Mouse (Mus musculus) hindbrain, embryonic 12.5 days (tissue): ENCODE results near the gene Tfap2a. TPM values are rescaled to one million over a fixed set of nuclear protein-coding genes. Genes with fewer than 3 reads are reported as not detected.

Source experiments
- ATAC-seq: fragments of 200-750 bp; cut with Nextera tagmentation; 2 replicates; pipeline ENCODE4 v1.8.0; 2017; ENCODE audit warnings: moderate TSS enrichment; ENCODE audit not compliant: low FRiP score
- H3K27ac ChIP-seq: fragments of 300-500 bp; sonication (generic); 2 replicates; pipeline ENCODE4 v1.5.1; 2016; ENCODE audit warnings: mild to moderate bottlenecking
- H3K27me3 ChIP-seq: fragments of 300-500 bp; sonication (generic); 2 replicates; pipeline ENCODE4 v1.6.1; 2016; ENCODE audit warnings: mild to moderate bottlenecking
- H3K36me3 ChIP-seq: fragments of 300-500 bp; sonication (generic); 2 replicates; pipeline ENCODE4 v1.6.1; 2016; ENCODE audit warnings: mild to moderate bottlenecking
- H3K4me1 ChIP-seq: fragments of 300-500 bp; sonication (generic); 2 replicates; pipeline ENCODE4 v1.6.1; 2016
- H3K4me2 ChIP-seq: fragments of 300-500 bp; sonication (generic); replicated peaks from 2 replicates; pipeline ENCODE4 v1.6.1; 2016; ENCODE audit warnings: mild to moderate bottlenecking
- H3K4me3 ChIP-seq: fragments of 300-500 bp; sonication (generic); 2 replicates; pipeline ENCODE4 v1.5.1; 2016; ENCODE audit warnings: mild to moderate bottlenecking
- H3K9ac ChIP-seq: fragments of 300-500 bp; sonication (generic); 2 replicates; pipeline ENCODE4 v1.6.1; 2016; ENCODE audit warnings: mild to moderate bottlenecking, moderate library complexity
- H3K9me3 ChIP-seq: fragments of 300-500 bp; sonication (generic); replicated peaks from 2 replicates; pipeline ENCODE4 v1.6.1; 2016; ENCODE audit warnings: mild to moderate bottlenecking
- WGBS: fragments of 180-500 bp; shearing (Covaris S2); methylation state at CpG from one replicate; pipeline ENCODE4 v1.1.7; 2016; 5-methylcytosine and 5-hydroxymethylcytosine counted together
- polyA plus RNA-seq: library from polyadenylated mRNA; unstranded; fragments of >200 nt; fragmentation: Nextera tagmentation; extraction: Ambion mirVana; gene quantifications from 2 replicates; pipeline ENCODE4 v1.2.1, GENCODE M21; 2016

Tfap2a gene
- polyA plus RNA-seq, 1 experiment from 2014 or later = 20.5 TPM

DNA sequence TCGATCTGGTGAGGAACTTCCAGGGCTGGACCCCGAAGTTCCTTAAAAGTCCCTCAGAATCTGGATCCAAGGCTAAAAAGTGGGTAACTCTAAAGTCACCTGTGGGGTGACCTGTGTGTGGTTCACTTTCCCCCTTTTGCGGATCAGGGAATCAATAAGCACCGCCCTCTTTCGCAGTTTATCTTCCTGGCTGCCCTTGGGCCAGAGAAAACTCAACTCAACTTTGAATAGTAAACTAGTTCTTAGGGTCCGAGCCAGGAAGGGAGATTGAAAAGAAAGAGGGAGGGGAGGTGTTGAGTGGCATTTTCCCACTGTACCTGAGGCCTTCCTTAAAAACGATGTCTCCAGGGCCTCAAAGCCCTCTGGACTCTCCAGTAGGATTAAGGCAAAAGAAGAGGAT lies 3.3 kb upstream of the Tfap2a start:
- ATAC-seq = no peak
- Histone ChIP-seq H3K9me3 (no peaks in the 10 kb centered on the region), H3K36me3 (no peaks in the 10 kb centered on the region), H3K4me3 (no peak overlapping the region), H3K27me3 (peaks cover 100% of the 10 kb centered on the region), H3K4me2 (no peak overlapping the region), H3K4me1 (peaks cover 9% of the 10 kb centered on the region), H3K27ac (no peak overlapping the region), H3K9ac (no peak overlapping the region)
- WGBS = 3% methylated on average over 7 of the region's 7 CpGs

DNA sequence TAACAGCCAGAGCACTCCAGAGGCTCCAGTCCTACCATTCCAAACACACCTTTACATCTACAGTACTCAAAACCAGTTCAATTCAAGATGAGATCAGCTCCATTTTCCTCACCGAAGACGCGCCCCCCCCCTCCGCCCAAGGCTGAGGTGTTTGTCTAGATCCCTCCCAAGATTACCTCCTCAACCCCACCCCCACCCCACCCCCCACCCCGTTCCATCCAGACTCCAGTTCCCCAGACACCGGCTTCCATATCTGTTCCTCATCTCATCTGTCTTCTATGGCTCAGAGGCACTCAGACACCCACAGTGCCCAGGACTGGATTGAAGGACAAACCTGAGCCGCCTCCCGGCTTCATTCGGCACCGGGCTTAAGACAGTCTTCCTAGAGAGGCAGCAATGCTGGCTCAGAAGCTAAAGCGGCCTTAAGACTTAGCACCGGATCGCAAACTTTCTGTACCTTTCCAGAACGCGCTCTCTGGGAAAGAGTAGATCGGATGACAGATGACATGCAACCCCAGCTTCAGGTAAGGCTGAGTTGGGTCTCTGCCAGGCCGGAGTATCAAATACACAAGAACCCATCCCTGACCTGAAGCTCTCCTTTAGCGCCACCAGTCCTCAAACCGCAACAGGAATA lies 2.7 kb upstream of the Tfap2a start:
- Histone ChIP-seq H3K36me3 (no peaks in the 10 kb centered on the region), H3K27ac (no peak overlapping the region), H3K4me2 (no peak overlapping the region), H3K9ac (no peak overlapping the region), H3K9me3 (no peaks in the 10 kb centered on the region), H3K27me3 (peaks cover 100% of the 10 kb centered on the region), H3K4me3 (no peak overlapping the region), H3K4me1 (peaks cover 12% of the 10 kb centered on the region)
- WGBS = 2% methylated on average over 19 of the region's 19 CpGs
- ATAC-seq = no peak

DNA sequence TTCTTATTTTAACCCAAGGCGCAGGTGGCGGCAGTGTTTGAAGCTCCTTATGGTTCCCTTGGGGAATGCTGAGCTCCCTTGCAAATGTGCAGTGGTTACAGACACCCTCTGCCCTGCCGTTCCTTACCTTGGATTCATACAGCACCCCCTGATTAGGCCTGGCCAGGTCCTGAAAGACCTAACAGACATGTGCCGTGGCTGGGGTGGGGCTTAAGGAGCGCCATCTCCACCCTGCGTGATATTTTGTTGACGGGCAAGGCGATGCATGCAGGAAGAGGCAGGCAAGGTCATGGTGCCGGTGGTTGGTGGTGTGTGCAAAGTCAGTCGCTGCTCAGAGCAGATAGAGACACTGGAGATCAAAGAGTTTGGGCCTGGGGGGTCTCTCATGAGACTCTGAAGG lies 1.7 kb upstream of the Tfap2a start:
- 3% methylated on average over 10 of the region's 10 CpGs for WGBS
- Histone ChIP-seq H3K36me3 (no peaks in the 10 kb centered on the region), H3K9me3 (no peaks in the 10 kb centered on the region), H3K27me3 (peaks cover 100% of the 10 kb centered on the region), H3K9ac (no peak overlapping the region), H3K4me2 (no peak overlapping the region), H3K4me1 (peaks cover 15% of the 10 kb centered on the region), H3K27ac (no peak overlapping the region), H3K4me3 (no peak overlapping the region)
- ATAC-seq = no peak

DNA sequence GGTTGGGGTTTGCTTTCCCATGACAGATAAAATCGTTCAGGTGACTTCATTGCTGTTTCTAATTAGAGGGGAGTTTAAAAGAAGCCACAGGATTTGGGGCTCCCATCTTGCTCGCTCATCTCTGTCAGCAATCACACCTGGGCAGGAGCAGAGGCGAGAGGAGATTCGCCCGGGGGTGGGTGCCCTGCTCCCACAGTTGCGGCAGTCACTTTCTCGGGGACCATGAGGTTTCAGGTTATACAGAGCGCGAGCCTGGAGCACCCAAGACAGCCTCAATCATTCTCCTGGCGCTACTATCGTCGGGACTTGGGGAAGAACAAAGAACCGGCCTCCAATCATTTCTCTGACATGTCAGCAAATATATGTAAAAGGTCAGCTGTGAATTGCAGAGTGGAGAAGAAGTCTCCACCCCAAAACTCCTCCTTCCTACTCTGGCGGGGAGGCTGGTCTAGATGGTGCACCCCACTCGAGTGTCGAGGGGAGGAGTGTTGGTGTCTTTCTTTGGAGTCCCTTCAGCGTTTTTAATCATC lies 1.0 kb upstream of the Tfap2a start:
- H3K36me3 ChIP-seq = no peaks in the 10 kb centered on the region
- H3K4me2 ChIP-seq = no peak overlapping the region
- no peak overlapping the region for H3K27ac ChIP-seq
- no peak overlapping the region for H3K4me3 ChIP-seq
- H3K9ac ChIP-seq = no peak overlapping the region
- H3K4me1 ChIP-seq = peaks cover 16% of the 10 kb centered on the region
- 1% methylated on average over 17 of the region's 17 CpGs for WGBS
- H3K9me3 ChIP-seq = no peaks in the 10 kb centered on the region
- no peak for ATAC-seq
- H3K27me3 ChIP-seq = peaks cover 100% of the 10 kb centered on the region

DNA sequence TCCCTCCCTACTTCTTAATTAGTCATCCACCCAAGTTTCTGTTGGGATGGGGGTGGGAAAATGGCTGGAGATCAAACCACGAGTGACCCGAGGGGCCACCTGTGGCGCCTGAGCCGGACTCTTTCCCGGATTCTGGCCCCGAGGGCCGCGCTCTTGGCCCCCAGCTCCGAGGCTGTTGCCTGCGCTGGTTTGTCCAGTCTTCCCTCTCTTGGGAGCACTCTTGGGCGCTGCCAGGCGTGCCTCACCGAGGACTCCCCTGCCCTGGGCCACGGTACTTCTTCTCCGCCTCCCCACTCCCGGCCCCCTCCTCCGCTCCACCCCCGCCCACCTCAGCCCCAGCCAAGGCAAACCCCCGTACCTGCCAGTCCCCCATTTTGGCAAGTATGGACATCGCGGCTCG lies 415 bp downstream of the Tfap2a start:
- Histone ChIP-seq H3K9ac (no peak overlapping the region), H3K27me3 (peaks cover 99% of the 10 kb centered on the region), H3K36me3 (no peaks in the 10 kb centered on the region), H3K9me3 (no peaks in the 10 kb centered on the region), H3K4me2 (peak overlapping the region; percentile 22; the same call in 1 of the 2 replicates), H3K4me3 (no peak overlapping the region), H3K4me1 (peaks cover 20% of the 10 kb centered on the region), H3K27ac (no peak overlapping the region)
- WGBS = 1% methylated on average over 19 of the region's 22 CpGs
- ATAC-seq = no peak

DNA sequence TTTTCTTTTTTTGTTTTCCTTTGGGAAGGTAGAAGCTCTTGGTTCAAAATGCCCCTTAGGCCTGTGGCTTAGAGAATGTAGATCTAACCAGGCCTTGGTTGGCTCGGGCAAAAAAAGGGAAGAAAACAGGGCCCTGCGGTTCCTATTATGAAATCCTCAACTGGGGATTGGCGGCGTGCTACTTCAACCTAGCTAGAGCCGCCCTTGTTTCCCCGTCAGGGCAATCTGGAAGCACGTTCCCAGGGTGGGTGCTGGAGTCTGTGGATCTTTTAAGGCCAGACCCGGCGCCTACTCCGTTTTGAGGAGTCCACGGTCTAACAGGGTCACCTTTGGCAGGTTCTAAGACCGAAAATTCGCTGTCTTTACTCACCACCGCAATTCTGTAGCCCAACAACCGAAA lies 1.1 kb downstream of the Tfap2a start:
- 2% methylated on average over 15 of the region's 15 CpGs for WGBS
- Histone ChIP-seq H3K9me3 (no peaks in the 10 kb centered on the region), H3K4me3 (no peak overlapping the region), H3K9ac (no peak overlapping the region), H3K27ac (no peak overlapping the region), H3K36me3 (no peaks in the 10 kb centered on the region), H3K27me3 (peaks cover 95% of the 10 kb centered on the region), H3K4me1 (peaks cover 20% of the 10 kb centered on the region), H3K4me2 (no peak overlapping the region)
- ATAC-seq = no peak

DNA sequence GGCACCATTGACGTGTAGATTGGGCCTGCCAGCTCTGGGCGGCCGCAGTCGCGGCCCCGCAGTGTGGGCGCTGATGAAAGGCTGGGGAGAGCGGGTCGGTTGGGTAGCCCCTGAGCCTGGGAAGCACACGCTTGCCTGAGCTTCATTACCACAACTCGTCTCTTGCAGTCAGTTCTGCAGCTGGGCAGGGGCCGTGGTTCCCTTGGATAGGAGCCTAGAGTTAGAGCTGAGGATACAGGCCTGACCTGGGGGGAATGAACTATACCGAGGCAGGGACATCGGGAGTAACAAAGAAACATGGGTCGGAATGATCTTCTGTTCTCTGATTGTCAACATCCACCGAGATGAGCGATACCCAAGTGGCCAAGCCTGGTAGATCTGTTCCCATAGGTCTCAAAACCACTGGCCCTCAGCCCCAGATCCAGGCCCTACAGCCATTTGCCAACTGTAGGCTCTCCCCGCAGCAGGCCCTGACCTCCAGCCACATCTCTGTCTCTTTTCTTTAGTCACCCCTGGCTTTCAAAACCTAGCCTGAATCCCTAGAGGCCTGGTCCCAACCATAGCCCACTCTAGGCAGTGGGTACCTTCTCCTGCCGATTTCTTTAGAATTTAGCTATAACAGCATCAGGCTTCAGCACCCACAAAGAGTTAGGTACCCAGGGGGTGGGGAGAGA lies 1.9 kb downstream of the Tfap2a start:
- peaks cover 23% of the 10 kb centered on the region for H3K4me1 ChIP-seq
- ATAC-seq = no peak

DNA sequence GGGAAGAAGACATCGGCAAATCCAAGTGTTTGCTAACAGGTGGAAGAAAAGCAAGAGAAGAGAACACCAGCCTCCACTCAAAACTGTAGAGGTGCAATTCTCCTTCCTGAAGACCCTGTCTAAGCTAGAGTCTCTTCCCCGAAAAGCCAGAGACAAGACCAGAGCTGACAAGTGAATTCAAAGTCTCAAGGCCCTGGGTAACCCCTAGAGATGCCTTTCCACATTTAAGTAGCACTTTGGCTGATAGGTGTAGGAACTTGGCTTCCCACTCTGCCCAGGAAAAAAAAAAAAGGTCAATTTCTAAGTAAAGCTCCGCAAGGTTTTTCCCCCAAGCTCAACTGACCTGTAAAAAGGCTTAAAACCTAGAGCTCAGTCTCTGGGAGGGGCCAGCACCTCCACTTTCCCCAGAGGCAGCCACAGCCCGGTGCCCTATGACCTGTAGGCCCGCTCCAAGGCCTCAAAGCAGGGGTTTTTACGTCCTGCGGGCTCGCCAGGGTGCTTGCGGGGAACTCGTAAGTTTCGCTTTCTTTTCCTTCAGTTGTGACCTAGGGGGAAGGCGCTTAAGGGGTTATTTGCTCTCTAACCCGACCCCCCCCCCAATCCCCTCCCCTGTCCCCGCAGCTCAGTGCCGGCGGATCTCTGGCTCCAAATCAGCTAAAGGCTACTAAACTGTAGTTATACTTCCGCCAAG lies 2.6 kb downstream of the Tfap2a start:
- Histone ChIP-seq H3K27me3 (peaks cover 91% of the 10 kb centered on the region), H3K36me3 (no peaks in the 10 kb centered on the region), H3K4me3 (no peak overlapping the region), H3K27ac (no peak overlapping the region), H3K4me1 (peaks cover 23% of the 10 kb centered on the region), H3K9ac (no peak overlapping the region; the same call in 1 of the 2 replicates), H3K9me3 (no peaks in the 10 kb centered on the region), H3K4me2 (no peak overlapping the region; the same call in 1 of the 2 replicates)
- 2% methylated on average over 17 of the region's 17 CpGs for WGBS
- no peak for ATAC-seq

More for the DNA sequence above, 1.9 kb downstream of the Tfap2a start:
- no peaks in the 10 kb centered on the region for H3K36me3 ChIP-seq
- no peak overlapping the region; the same call in 1 of the 2 replicates for H3K4me2 ChIP-seq
- no peak overlapping the region for H3K4me3 ChIP-seq
- peaks cover 94% of the 10 kb centered on the region for H3K27me3 ChIP-seq
- H3K27ac ChIP-seq = no peak overlapping the region
- 3% methylated on average over 19 of the region's 19 CpGs for WGBS
- H3K9ac ChIP-seq = no peak overlapping the region; the same call in 1 of the 2 replicates
- H3K9me3 ChIP-seq = no peaks in the 10 kb centered on the region

DNA sequence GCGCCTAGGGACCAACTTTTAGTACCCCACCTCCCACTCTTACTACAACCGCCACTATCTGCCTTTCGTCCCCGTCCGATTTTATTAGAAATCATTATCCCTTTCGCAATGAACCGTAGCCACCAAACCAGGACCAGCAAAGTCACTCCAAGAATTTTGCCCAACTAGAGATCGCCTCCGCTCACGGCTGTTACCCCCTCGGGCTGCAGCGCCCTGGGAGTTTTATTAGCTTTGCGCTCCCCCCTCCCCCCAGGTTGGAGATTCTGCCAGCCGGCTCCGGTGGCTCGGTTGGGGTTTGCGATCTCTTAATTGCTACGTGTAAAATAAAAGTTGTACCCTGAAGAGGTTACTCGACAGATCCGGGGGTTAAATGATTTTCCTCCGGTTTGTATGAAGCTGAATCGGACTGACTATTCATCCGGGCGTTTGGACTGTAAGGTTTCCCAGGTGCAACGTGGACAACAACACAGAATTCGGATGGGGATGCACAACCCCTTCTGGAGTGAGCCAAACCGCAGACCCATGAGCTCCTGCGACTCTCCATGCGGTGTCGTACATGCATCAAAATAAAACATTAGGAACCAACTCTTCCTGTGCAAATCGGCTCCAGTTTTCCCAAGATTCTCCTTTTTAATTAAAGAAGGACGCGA lies 3.7 kb downstream of the Tfap2a start:
- H3K27ac ChIP-seq = peak overlapping the region; percentile 1; the same call in 1 of the 2 replicates
- peaks cover 23% of the 10 kb centered on the region for H3K4me1 ChIP-seq
- H3K4me2 ChIP-seq = peak overlapping the region; percentile 57
- peak overlapping the region; percentile 44 for H3K4me3 ChIP-seq
- under 1% methylated on average over 33 of the region's 33 CpGs for WGBS
- peaks cover 84% of the 10 kb centered on the region for H3K27me3 ChIP-seq
- H3K36me3 ChIP-seq = no peaks in the 10 kb centered on the region
- no peak overlapping the region for H3K9ac ChIP-seq
- ATAC-seq = no peak
- no peaks in the 10 kb centered on the region for H3K9me3 ChIP-seq

DNA sequence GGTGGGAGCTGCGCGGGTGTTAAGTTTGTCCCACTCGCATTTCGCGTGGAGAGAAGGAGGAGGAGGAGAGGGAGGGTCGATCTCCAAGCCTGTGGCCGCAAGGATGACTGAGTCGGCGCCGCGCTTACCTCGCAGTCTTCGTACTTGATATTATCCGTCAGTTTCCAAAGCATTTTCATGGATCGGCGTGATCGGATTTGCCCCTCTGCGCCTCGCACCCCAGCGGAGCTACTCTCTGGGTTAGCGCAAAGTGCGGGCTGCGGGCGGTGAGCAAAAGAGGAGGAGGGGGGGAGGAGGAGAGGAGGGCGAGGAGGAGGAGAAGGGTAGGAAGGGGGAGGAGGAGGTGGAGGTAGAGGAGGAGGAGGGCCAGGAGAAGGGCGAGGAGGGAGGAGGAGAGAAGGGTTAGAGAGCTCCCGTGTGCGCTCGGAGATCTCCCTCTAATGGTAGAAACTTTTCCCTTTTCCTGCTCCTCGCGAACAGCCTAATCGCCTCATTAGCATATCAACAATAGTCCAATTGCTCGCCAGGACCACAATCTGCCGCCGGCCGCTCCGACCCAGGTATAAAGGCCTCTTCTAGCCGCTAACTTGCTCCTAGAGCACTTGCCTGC lies 4.5 kb downstream of the Tfap2a start:
- Histone ChIP-seq H3K27ac (peak overlapping the region; percentile 60), H3K4me1 (peaks cover 23% of the 10 kb centered on the region)
- WGBS = 1% methylated on average over 33 of the region's 38 CpGs

DNA sequence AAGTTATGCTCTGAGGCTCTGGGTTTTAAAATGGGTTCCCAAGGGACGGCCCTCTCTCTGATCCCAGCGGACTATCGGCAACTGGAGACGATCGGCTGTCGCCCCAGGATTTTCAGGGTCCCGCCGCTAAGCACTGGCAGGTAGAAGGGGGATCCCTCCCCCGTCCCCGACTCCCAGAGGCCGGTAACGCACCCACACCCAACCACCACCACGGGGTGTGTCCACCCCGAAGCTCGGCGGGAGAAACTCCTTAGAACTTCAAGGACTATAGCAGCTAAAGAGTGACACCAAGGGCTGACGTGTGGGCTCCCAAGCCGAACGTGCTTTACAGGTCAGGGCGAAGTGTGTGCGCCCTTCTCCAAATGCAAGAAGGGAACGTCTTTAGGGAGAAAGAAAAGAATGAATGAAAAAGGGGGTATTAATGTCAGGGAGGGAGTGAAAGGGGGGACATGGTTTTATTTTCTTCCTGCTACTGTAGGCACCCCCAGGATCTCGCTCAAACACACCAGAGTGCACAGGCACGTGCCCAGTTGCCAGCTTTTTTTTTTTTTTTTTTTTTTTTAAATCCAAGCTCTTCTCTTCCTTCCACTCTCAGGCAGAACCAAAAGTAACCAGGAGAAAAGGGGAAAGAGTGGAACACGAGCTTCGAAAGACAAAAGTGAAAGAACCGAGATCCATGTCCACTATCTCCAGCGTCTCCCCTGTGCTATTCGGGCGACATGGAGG lies 5.2 kb downstream of the Tfap2a start:
- ATAC-seq = no peak
- peak overlapping the region; percentile 67 for H3K27ac ChIP-seq
- WGBS = 0% methylated on average over 30 of the region's 30 CpGs

More for the DNA sequence above, 4.5 kb downstream of the Tfap2a start:
- Histone ChIP-seq H3K9ac (peak overlapping the region; percentile 57), H3K4me2 (peak overlapping the region; percentile 57), H3K9me3 (no peaks in the 10 kb centered on the region), H3K27me3 (peaks cover 80% of the 10 kb centered on the region), H3K4me3 (peak overlapping the region; percentile 44), H3K36me3 (no peaks in the 10 kb centered on the region)
- ATAC-seq = peak; percentile 24; the same call in 1 of the 2 replicates

More for the DNA sequence above, 5.2 kb downstream of the Tfap2a start:
- Histone ChIP-seq H3K9ac (peak overlapping the region; percentile 57), H3K9me3 (no peaks in the 10 kb centered on the region), H3K27me3 (peaks cover 80% of the 10 kb centered on the region), H3K4me2 (peak overlapping the region; percentile 57), H3K36me3 (no peaks in the 10 kb centered on the region), H3K4me3 (peak overlapping the region; percentile 44), H3K4me1 (peaks cover 24% of the 10 kb centered on the region)
